Mouse (Mus musculus) forebrain, embryonic 10.5 days (tissue): ENCODE measurements around the gene Ctsw. TPM values are rescaled to one million over a fixed set of nuclear protein-coding genes. Genes with fewer than 3 reads are reported as not detected.

Source experiments
- DNase-seq: peaks from one replicate; pipeline ENCODE4 v3.0.0-alpha.2; 2017; ENCODE audit warnings: low spot score; ENCODE audit errors: extremely low spot score
- H3K27ac ChIP-seq: fragments of 300-500 bp; sonication (generic); 2 replicates; pipeline ENCODE4 v1.5.1; 2016; ENCODE audit warnings: mild to moderate bottlenecking
- H3K27me3 ChIP-seq: fragments of 300-500 bp; sonication (generic); 2 replicates; pipeline ENCODE4 v1.6.1; 2016; ENCODE audit warnings: mild to moderate bottlenecking; ENCODE audit not compliant: poor library complexity, severe bottlenecking
- H3K36me3 ChIP-seq: fragments of 300-500 bp; sonication (generic); replicated peaks from 2 replicates; pipeline ENCODE4 v1.6.1; 2016; ENCODE audit warnings: mild to moderate bottlenecking, moderate library complexity
- H3K4me1 ChIP-seq: fragments of 300-500 bp; sonication (generic); 2 replicates; pipeline ENCODE4 v1.6.1; 2016
- H3K4me3 ChIP-seq: fragments of 300-500 bp; sonication (generic); 2 replicates; pipeline ENCODE4 v1.5.1; 2016; ENCODE audit warnings: mild to moderate bottlenecking, moderate library complexity
- H3K9me3 ChIP-seq: fragments of 300-500 bp; sonication (generic); 2 replicates; pipeline ENCODE4 v1.6.1; 2016; ENCODE audit warnings: mild to moderate bottlenecking, moderate library complexity
- WGBS: fragments of 180-500 bp; shearing (Covaris S2); methylation state at CpG from one replicate; pipeline ENCODE4 v1.1.7; 2016; 5-methylcytosine and 5-hydroxymethylcytosine counted together
- polyA plus RNA-seq: library from polyadenylated mRNA; unstranded; fragments of >200 nt; fragmentation: Nextera tagmentation; extraction: Ambion mirVana; gene quantifications from 2 replicates; pipeline ENCODE4 v1.2.1, GENCODE M21; 2016

Ctsw gene
- polyA plus RNA-seq, 1 experiment from 2014 or later: 1.4 TPM

GRCm38 (mm10) chr19:5456241-5456921, 11.9 kb downstream of the Ctsw start:
- Histone ChIP-seq H3K4me3 (peak overlapping the region; percentile 87), H3K27ac (peak overlapping the region; percentile 88), H3K36me3 (peaks cover 16% of the 10 kb centered on the region), H3K27me3 (peaks cover 26% of the 10 kb centered on the region), H3K4me1 (peaks cover 51% of the 10 kb centered on the region), H3K9me3 (no peaks in the 10 kb centered on the region)
- DNase-seq: no peak
- WGBS: 7% methylated on average over 26 of the region's 26 CpGs

GRCm38 (mm10) chr19:5455568-5455967, 12.7 kb downstream of the Ctsw start:
- H3K36me3 ChIP-seq: peaks cover 16% of the 10 kb centered on the region
- 72% methylated on average over 8 of the region's 8 CpGs for WGBS
- peaks cover 34% of the 10 kb centered on the region for H3K27me3 ChIP-seq
- DNase-seq: no peak
- peaks cover 44% of the 10 kb centered on the region for H3K4me1 ChIP-seq
- H3K4me3 ChIP-seq: peak overlapping the region; percentile 87
- H3K27ac ChIP-seq: peak overlapping the region; percentile 88; the same call in 1 of the 2 replicates
- no peaks in the 10 kb centered on the region for H3K9me3 ChIP-seq

GRCm38 (mm10) chr19:5455037-5455436, 13.3 kb downstream of the Ctsw start:
- 86% methylated on average over 12 of the region's 12 CpGs for WGBS
- peaks cover 39% of the 10 kb centered on the region for H3K27me3 ChIP-seq
- no peak overlapping the region for H3K27ac ChIP-seq
- H3K4me1 ChIP-seq: peaks cover 43% of the 10 kb centered on the region
- H3K4me3 ChIP-seq: peak overlapping the region; percentile 87
- DNase-seq: no peak
- no peaks in the 10 kb centered on the region for H3K9me3 ChIP-seq
- H3K36me3 ChIP-seq: peaks cover 16% of the 10 kb centered on the region

GRCm38 (mm10) chr19:5451766-5452165, 16.5 kb downstream of the Ctsw start:
- peaks cover 16% of the 10 kb centered on the region for H3K36me3 ChIP-seq
- H3K9me3 ChIP-seq: peaks cover 6% of the 10 kb centered on the region; the same call in 1 of the 2 replicates
- 80% methylated on average over 6 of the region's 6 CpGs for WGBS
- H3K27me3 ChIP-seq: peaks cover 53% of the 10 kb centered on the region
- no peak overlapping the region for H3K4me3 ChIP-seq
- H3K27ac ChIP-seq: no peak overlapping the region
- no peak for DNase-seq
- peaks cover 43% of the 10 kb centered on the region for H3K4me1 ChIP-seq

- peaks cover 11% of the 10 kb centered on the region for H3K36me3 ChIP-seq
- no peak overlapping the region for H3K27ac ChIP-seq
- peaks cover 26% of the 10 kb centered on the region for H3K4me1 ChIP-seq
- DNase-seq: no peak
- peaks cover 6% of the 10 kb centered on the region; the same call in 1 of the 2 replicates for H3K9me3 ChIP-seq
- WGBS: 91% methylated on average over 3 of the region's 3 CpGs
- H3K4me3 ChIP-seq: no peak overlapping the region
- H3K27me3 ChIP-seq: peaks cover 74% of the 10 kb centered on the region
Observed at GRCm38 (mm10) chr19:5449673-5450072, 18.6 kb downstream of the Ctsw start.

- no peaks in the 10 kb centered on the region for H3K36me3 ChIP-seq
- 7% methylated on average over 36 of the region's 36 CpGs for WGBS
- peaks cover 82% of the 10 kb centered on the region for H3K27me3 ChIP-seq
Observed at GRCm38 (mm10) chr19:5448354-5449150, 19.8 kb downstream of the Ctsw start.

GRCm38 (mm10) chr19:5447515-5448353, 20.6 kb downstream of the Ctsw start, which contains the start of gene Fosl1:
TSS of gene Fosl1 (plus strand) at chr19:5447547.
- peak; percentile 52 for DNase-seq
- H3K27ac ChIP-seq: 0 out of 2 replicates have a peak within 1 kb of the TSS, but pooled peaks have one; percentile 25
- peaks cover 24% of the 10 kb centered on the region for H3K4me1 ChIP-seq
- WGBS: under 1% methylated on average over 70 of the region's 70 CpGs
- peaks cover 6% of the 10 kb centered on the region; the same call in 1 of the 2 replicates for H3K9me3 ChIP-seq
- H3K27me3 ChIP-seq: peaks cover 82% of the 10 kb centered on the region
- peak within 1 kb of the TSS; percentile 64 for H3K4me3 ChIP-seq
- H3K36me3 ChIP-seq: no peaks in the 10 kb centered on the region

More at GRCm38 (mm10) chr19:5448354-5449150, 19.8 kb downstream of the Ctsw start:
- Histone ChIP-seq H3K27ac (0 out of 2 replicates have a peak overlapping the region, but pooled peaks have one; percentile 25), H3K9me3 (peaks cover 6% of the 10 kb centered on the region; the same call in 1 of the 2 replicates), H3K4me1 (peaks cover 24% of the 10 kb centered on the region), H3K4me3 (peak overlapping the region; percentile 64)
- DNase-seq: peak; percentile 42

- 90% methylated on average over 5 of the region's 5 CpGs for WGBS
- H3K27me3 ChIP-seq: peaks cover 69% of the 10 kb centered on the region
- H3K4me3 ChIP-seq: no peak overlapping the region
- H3K9me3 ChIP-seq: peaks cover 6% of the 10 kb centered on the region; the same call in 1 of the 2 replicates
- no peak for DNase-seq
- H3K36me3 ChIP-seq: no peaks in the 10 kb centered on the region
- H3K27ac ChIP-seq: no peak overlapping the region
- peaks cover 24% of the 10 kb centered on the region for H3K4me1 ChIP-seq
Observed at GRCm38 (mm10) chr19:5445747-5446146, 22.6 kb downstream of the Ctsw start.

- WGBS: 45% methylated on average over 7 of the region's 7 CpGs
Observed at GRCm38 (mm10) chr19:5444954-5445353, 23.4 kb downstream of the Ctsw start.

GRCm38 (mm10) chr19:5444371-5444908, 23.9 kb downstream of the Ctsw start:
- no peak overlapping the region; the same call in 1 of the 2 replicates for H3K4me3 ChIP-seq
- no peaks in the 10 kb centered on the region for H3K36me3 ChIP-seq
- H3K9me3 ChIP-seq: peaks cover 14% of the 10 kb centered on the region
- 73% methylated on average over 9 of the region's 9 CpGs for WGBS
- H3K27me3 ChIP-seq: peaks cover 55% of the 10 kb centered on the region
- no peak for DNase-seq
- peaks cover 24% of the 10 kb centered on the region for H3K4me1 ChIP-seq
- H3K27ac ChIP-seq: no peak overlapping the region

More at GRCm38 (mm10) chr19:5444954-5445353, 23.4 kb downstream of the Ctsw start:
- Histone ChIP-seq H3K27ac (no peak overlapping the region), H3K36me3 (no peaks in the 10 kb centered on the region), H3K4me3 (no peak overlapping the region; the same call in 1 of the 2 replicates), H3K9me3 (peaks cover 14% of the 10 kb centered on the region), H3K27me3 (peaks cover 61% of the 10 kb centered on the region), H3K4me1 (peaks cover 24% of the 10 kb centered on the region)
- DNase-seq: no peak

GRCm38 (mm10) chr19:5433951-5434350, 34.4 kb downstream of the Ctsw start:
- peak overlapping the region; percentile 84 for H3K27ac ChIP-seq
- H3K36me3 ChIP-seq: no peaks in the 10 kb centered on the region
- H3K27me3 ChIP-seq: peaks cover 6% of the 10 kb centered on the region; the same call in 1 of the 2 replicates
- no peaks in the 10 kb centered on the region for H3K9me3 ChIP-seq
- DNase-seq: no peak
- peak overlapping the region; percentile 48; the same call in 1 of the 2 replicates for H3K4me3 ChIP-seq
- peaks cover 16% of the 10 kb centered on the region for H3K4me1 ChIP-seq
- 70% methylated on average over 7 of the region's 7 CpGs for WGBS
